30 mouse cellular contexts compared by ENCODE assay signal in the genomic region with DNA sequence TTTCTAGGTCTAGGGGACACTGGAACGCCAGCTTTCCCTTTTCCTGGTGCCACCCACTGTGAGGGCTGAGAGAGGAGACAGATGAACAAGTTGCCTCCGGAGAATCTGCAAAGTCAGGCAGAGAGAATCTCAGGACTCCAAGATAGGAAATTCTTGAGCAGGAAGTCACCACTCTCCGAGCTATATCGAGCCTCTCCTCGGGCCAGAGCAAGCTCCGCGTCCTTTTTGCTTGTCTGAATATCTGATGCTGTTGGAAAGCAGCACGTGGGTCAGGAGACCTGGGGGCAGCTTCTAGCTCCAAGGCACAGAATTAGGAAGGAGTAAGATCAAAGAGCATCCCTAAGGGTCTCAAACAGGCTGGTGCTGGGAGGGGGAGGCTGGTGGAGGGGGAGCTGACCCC. TPM values are rescaled to one million over a fixed set of nuclear protein-coding genes. Genes with fewer than 3 reads are reported as not detected.
DNase-seq lines count a peak whose midpoint lies in the region; ATAC-seq and TF ChIP-seq lines count a peak whose summit lies in the region.
"Had no signal": no experiment of that assay in that cellular context is flagged by ENCODE, and none has a peak within 500 bp of the region (broad histone marks: within the 10 kb centered on the region; RNA-seq: fewer than 3 reads in every experiment).

No protein-coding gene starts in this region.

- TF ChIP-seq POLR2A in heart, adult 2 months (IDR thresholded peaks at IDR 0.05; ENCODE audit: insufficient read depth, low read depth, low read length) = no peak

- H3K79me2 ChIP-seq in heart, adult 2 months (replicated peaks; ENCODE audit: control insufficient read depth, insufficient read depth, low read length) = no peaks in the 10 kb centered on the region

- H3K4me1 ChIP-seq in heart, adult 2 months (ENCODE audit: control insufficient read depth, insufficient read depth, low read length) = peaks cover 1% of the 10 kb centered on the region
- peaks cover 37% of the 10 kb centered on the region for H3K4me1 ChIP-seq in kidney, embryonic 15.5 days
- H3K4me1 ChIP-seq in E14TG2a.4 (replicated peaks; ENCODE audit: low read depth, low read length) = peaks cover 64% of the 10 kb centered on the region

- no peak for TF ChIP-seq EP300 in heart, adult 2 months (IDR thresholded peaks at IDR 0.05; ENCODE audit: insufficient read depth, low read depth, low read length)

- 44% methylated on average over 8 of the region's 8 CpGs for WGBS in heart, adult 2 months
- WGBS in kidney, embryonic 15.5 days = 28% methylated on average over 8 of the region's 8 CpGs

- peak overlapping the region; percentile 44; the same call in 1 of the 2 replicates for H3K27ac ChIP-seq in heart, adult 2 months
- no peak overlapping the region for H3K27ac ChIP-seq in kidney, embryonic 15.5 days
- H3K27ac ChIP-seq: embryonic facial prominence, embryonic 10.5 days; forebrain, embryonic 12.5 days; heart, embryonic 15.5 days; hindbrain, embryonic 10.5 days; kidney, postnatal 0 days; layer of hippocampus, adult 2 months; limb, embryonic 12.5 days; liver, embryonic 13.5 days; midbrain, embryonic 13.5 days; stomach, embryonic 15.5 days had no signal

- intact Hi-C loops in heart, adult 2 months (cut with DNase I) = no loop called here

- no peaks in the 10 kb centered on the region for H3K9me3 ChIP-seq in kidney, embryonic 15.5 days (replicated peaks)
- no peaks in the 10 kb centered on the region for H3K9me3 ChIP-seq in E14TG2a.4 (ENCODE audit: low read length)
- H3K9me3 ChIP-seq: embryonic facial prominence, embryonic 10.5 days; forebrain, embryonic 12.5 days; heart, embryonic 15.5 days; hindbrain, embryonic 10.5 days; limb, embryonic 12.5 days; liver, embryonic 13.5 days; midbrain, embryonic 13.5 days; stomach, embryonic 15.5 days had no signal

- H3K36me3 ChIP-seq in heart, adult 2 months (ENCODE audit: control insufficient read depth, insufficient read depth, low read length) = no peaks in the 10 kb centered on the region
- no peaks in the 10 kb centered on the region for H3K36me3 ChIP-seq in kidney, embryonic 15.5 days
- no peaks in the 10 kb centered on the region for H3K36me3 ChIP-seq in E14TG2a.4 (ENCODE audit: insufficient read depth, low read length)
- H3K36me3 ChIP-seq: embryonic facial prominence, embryonic 10.5 days; forebrain, embryonic 12.5 days; heart, embryonic 15.5 days; hindbrain, embryonic 10.5 days; limb, embryonic 12.5 days; liver, embryonic 13.5 days; midbrain, embryonic 13.5 days; stomach, embryonic 15.5 days had no signal

- H3K9ac ChIP-seq in heart, adult 2 months (ENCODE audit: low read depth, low read length) = no peak overlapping the region
- H3K9ac ChIP-seq in kidney, embryonic 15.5 days = no peak overlapping the region
- H3K9ac ChIP-seq: forebrain, embryonic 12.5 days; heart, embryonic 15.5 days; limb, embryonic 12.5 days; liver, embryonic 13.5 days; stomach, embryonic 15.5 days had no signal

- ATAC-seq in kidney, embryonic 15.5 days (replicated peaks; ENCODE audit: low FRiP score) = no peak
- ATAC-seq: activated CD4-positive, CD25-positive, alpha-beta regulatory T cell, adult 4 months; CD4-positive, CD25-positive, alpha-beta regulatory T cell, adult 4 months; hindbrain, embryonic 16.5 days; intestine, postnatal 0 days; midbrain, embryonic 13.5 days had no signal

- no peaks in the 10 kb centered on the region for H3K27me3 ChIP-seq in heart, adult 2 months (ENCODE audit: control insufficient read depth, insufficient read depth, low read length)
- H3K27me3 ChIP-seq in kidney, embryonic 15.5 days = peaks cover 12% of the 10 kb centered on the region
- H3K27me3 ChIP-seq in E14TG2a.4 (ENCODE audit: insufficient read depth, low read length) = peaks cover 17% of the 10 kb centered on the region

- no peak overlapping the region for H3K4me3 ChIP-seq in heart, adult 2 months
- no peak overlapping the region for H3K4me3 ChIP-seq in kidney, embryonic 15.5 days (replicated peaks)
- peak overlapping the region; percentile 45 for H3K4me3 ChIP-seq in E14TG2a.4 (replicated peaks; ENCODE audit: low read length)
- H3K4me3 ChIP-seq: embryonic facial prominence, embryonic 10.5 days; forebrain, embryonic 12.5 days; heart, embryonic 15.5 days; hindbrain, embryonic 10.5 days; layer of hippocampus, adult 2 months; limb, embryonic 12.5 days; liver, embryonic 13.5 days; midbrain, embryonic 13.5 days; myocyte; stomach, embryonic 15.5 days had no signal

- TF ChIP-seq CTCF in heart, adult 2 months (IDR thresholded peaks at IDR 0.05) = no peak
- TF ChIP-seq CTCF in E14TG2a.4 (conservative IDR thresholded peaks at IDR 0.05; ENCODE audit: low read length) = no peak

- no peak overlapping the region for H3K4me2 ChIP-seq in kidney, embryonic 15.5 days
- H3K4me2 ChIP-seq: forebrain, embryonic 12.5 days; heart, embryonic 15.5 days; limb, embryonic 12.5 days; liver, embryonic 13.5 days; midbrain, embryonic 13.5 days; stomach, embryonic 15.5 days had no signal

- no peak for DNase-seq in heart, adult 2 months
- no peak for DNase-seq in heart, postnatal 4 days
- peak; percentile 41 for DNase-seq in kidney, postnatal 10 days
- DNase-seq in brain, adult 2 months (ENCODE audit: low read depth, low spot score) = peak; percentile 35
- no peak for DNase-seq in retina, postnatal 1 day
- DNase-seq in cerebellum, postnatal 4 days (ENCODE audit: low spot score in 2 of 2) = no peak
- DNase-seq: adrenal gland, postnatal 10 days; cerebellum, adult 8-10 months; liver, embryonic 13.5 days; lung, adult 2 months; lung, postnatal 14 days; thymus, adult 18-20 months had no signal

RNA-seq across cellular contexts. Expression of gene Cdk18, which starts 14.2 kb away (rescaled TPM):
- 10 to 100 TPM; 14.0 to 15.8 TPM for total RNA-seq in heart, adult 2 months (2021)
- 20.9 and 25.1 TPM in 2 replicates for polyA plus RNA-seq in heart, adult 2 months (2012; rRNA removed)
- 1 to 10 TPM; 7.2 to 8.5 TPM for total RNA-seq in heart, postnatal 4 days (2021)
- polyA plus RNA-seq in kidney, embryonic 15.5 days (2015; fragmentation: Nextera tagmentation; extraction: Ambion mirVana) = 7.6 and 8.1 TPM in 2 replicates
- polyA plus RNA-seq: activated CD4-positive, CD25-positive, alpha-beta regulatory T cell, adult 4 months; CD4-positive, CD25-positive, alpha-beta regulatory T cell, adult 4 months had no signal

RNA-seq across cellular contexts. Expression of gene Lemd1, which starts 37.5 kb away (rescaled TPM):
- total RNA-seq in heart, adult 2 months (2021) = not detected
- polyA plus RNA-seq in heart, adult 2 months (2012; rRNA removed) = 0.20 TPM in 1 of 2 replicates, not detected in the other
- total RNA-seq in heart, postnatal 4 days (2021) = not detected
- 0.31 and 0.51 TPM in 2 replicates for polyA plus RNA-seq in kidney, embryonic 15.5 days (2015; fragmentation: Nextera tagmentation; extraction: Ambion mirVana)
- total RNA-seq: megakaryocyte progenitor cell, adult 5-6 weeks; MEL had no signal
- polyA plus RNA-seq: activated CD4-positive, CD25-positive, alpha-beta regulatory T cell, adult 4 months; CD4-positive, CD25-positive, alpha-beta regulatory T cell, adult 4 months; heart, embryonic 15.5 days; liver, embryonic 13.5 days; lung, adult 2 months had no signal

RNA-seq across cellular contexts. Expression of gene AC124108.1, which starts 37.6 kb away (rescaled TPM):
- total RNA-seq in heart, adult 2 months (2021) = under 1 TPM in 1 of 2 experiments, not detected in 1; 0.05 TPM
- polyA plus RNA-seq in heart, adult 2 months (2012; rRNA removed) = 0.06 TPM in 1 of 2 replicates, not detected in the other
- not detected for total RNA-seq in heart, postnatal 4 days (2021)
- 0.05 TPM in 2 replicates for polyA plus RNA-seq in kidney, embryonic 15.5 days (2015; fragmentation: Nextera tagmentation; extraction: Ambion mirVana)
- total RNA-seq: megakaryocyte progenitor cell, adult 5-6 weeks; MEL had no signal
- polyA plus RNA-seq: activated CD4-positive, CD25-positive, alpha-beta regulatory T cell, adult 4 months; CD4-positive, CD25-positive, alpha-beta regulatory T cell, adult 4 months; heart, embryonic 15.5 days; intestine, postnatal 0 days; liver, embryonic 13.5 days; lung, adult 2 months had no signal

Comparison
In these comparisons a context has a peak if more than half of its experiments do, and no peak if none do; other contexts are left out.
1. DNase-seq: peak in kidney, postnatal 10 days (single experiment) and brain, adult 2 months (single experiment); none in heart, adult 2 months (0 of 2), heart, postnatal 4 days (single experiment), retina, postnatal 1 day (single experiment) and cerebellum, postnatal 4 days (0 of 2).